Mouse (Mus musculus): Measurements from ENCODE around the gene Pisd. TPM values are rescaled to one million over a fixed set of nuclear protein-coding genes. Genes with fewer than 3 reads are reported as not detected.
"Not testable (repeated sequence)": the region's sequence is repeated elsewhere in the genome, so short reads cannot be mapped to it uniquely, and the experiment has no call there.

The Pisd gene
- polyA plus RNA-seq (2012; rRNA removed): 26.4 and 28.7 TPM in 2 replicates

DNA sequence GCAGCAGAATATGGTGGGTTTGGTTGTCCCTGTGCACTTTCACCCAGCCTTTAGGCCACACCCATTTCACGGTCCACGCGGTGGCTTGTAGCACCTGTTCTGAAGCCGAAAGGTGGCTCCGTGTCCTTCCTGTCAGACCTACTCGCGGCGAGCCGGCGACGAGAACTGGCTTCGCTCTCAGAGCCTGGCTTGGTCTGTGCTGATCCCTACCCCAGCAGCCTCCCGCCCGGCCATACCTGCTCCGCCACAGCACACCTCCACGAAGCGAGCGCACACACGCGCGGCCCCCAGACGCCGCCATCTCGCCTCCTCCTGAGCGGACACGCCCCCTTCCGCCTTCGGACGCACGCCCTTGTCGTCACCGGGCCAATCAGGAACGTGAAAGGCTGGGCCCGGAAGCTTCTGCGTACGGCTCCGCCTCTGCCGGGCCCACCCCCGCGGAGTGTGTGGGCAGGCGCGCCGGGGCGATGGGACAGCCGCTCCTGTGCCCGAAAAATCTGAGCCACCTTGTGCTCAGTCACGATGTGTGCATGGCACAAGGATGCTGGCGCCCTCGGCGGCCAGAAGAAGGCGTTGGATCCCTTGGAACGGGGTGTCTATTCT lies at the start of gene Pisd:
Gene Pisd (minus strand): TSS at position 334 of the 603 bp plus-strand sequence.
- Histone ChIP-seq H3K27me3 (ENCODE audit: control insufficient read depth, insufficient read depth, low read length) (no peaks in the 10 kb centered on the region), H3K36me3 (ENCODE audit: control insufficient read depth, insufficient read depth, low read length) (no peaks in the 10 kb centered on the region), H3K27ac (ENCODE audit: control insufficient read depth, insufficient read depth, low read depth, low read length) (peak within 1 kb of the TSS; percentile 76), H3K4me3 (ENCODE audit: control insufficient read depth, low read depth, low read length) (peak within 1 kb of the TSS; percentile 92), H3K4me1 (ENCODE audit: control insufficient read depth, insufficient read depth, low read length) (peaks cover 2% of the 10 kb centered on the region; the same call in 1 of the 2 replicates)
- TF ChIP-seq POLR2A (IDR thresholded peaks at IDR 0.05; ENCODE audit: control insufficient read depth, low read depth, low read length) (peak; percentile 89), CTCF (IDR thresholded peaks at IDR 0.05; ENCODE audit: control insufficient read depth, insufficient read depth, insufficient replicate concordance, low read depth, low read length) (peak; percentile 12; the same call in 1 of the 2 replicates)

DNA sequence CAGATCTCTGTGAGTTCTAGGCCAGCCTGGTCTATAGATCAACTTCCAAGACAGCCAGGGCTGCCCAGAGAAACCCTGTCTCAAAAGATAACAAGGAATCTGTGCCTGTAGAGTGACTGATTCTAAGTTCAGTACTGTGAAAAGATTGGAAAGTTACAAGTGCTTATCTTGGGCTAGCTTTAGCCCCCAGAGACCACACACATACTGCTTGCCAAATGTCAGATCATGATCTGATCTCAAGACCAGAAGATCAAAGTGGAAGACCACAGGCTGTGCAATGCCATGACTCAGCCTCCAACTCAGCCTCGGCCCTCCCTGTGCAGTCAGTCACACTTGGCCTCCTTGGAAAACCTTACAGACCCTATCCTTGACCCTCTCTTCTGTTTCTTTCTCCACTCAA lies 49.1 kb upstream of the Pisd start:
- Histone ChIP-seq H3K36me3 (ENCODE audit: control insufficient read depth, insufficient read depth, low read length) (peaks cover 2% of the 10 kb centered on the region), H3K27ac (ENCODE audit: control insufficient read depth, insufficient read depth, low read depth, low read length) (no peak overlapping the region), H3K4me1 (ENCODE audit: control insufficient read depth, insufficient read depth, low read length) (no peaks in the 10 kb centered on the region), H3K4me3 (ENCODE audit: control insufficient read depth, low read depth, low read length) (no peak overlapping the region), H3K27me3 (ENCODE audit: control insufficient read depth, insufficient read depth, low read length) (no peaks in the 10 kb centered on the region)
- TF ChIP-seq POLR2A (IDR thresholded peaks at IDR 0.05; ENCODE audit: control insufficient read depth, low read depth, low read length): no peak

DNA sequence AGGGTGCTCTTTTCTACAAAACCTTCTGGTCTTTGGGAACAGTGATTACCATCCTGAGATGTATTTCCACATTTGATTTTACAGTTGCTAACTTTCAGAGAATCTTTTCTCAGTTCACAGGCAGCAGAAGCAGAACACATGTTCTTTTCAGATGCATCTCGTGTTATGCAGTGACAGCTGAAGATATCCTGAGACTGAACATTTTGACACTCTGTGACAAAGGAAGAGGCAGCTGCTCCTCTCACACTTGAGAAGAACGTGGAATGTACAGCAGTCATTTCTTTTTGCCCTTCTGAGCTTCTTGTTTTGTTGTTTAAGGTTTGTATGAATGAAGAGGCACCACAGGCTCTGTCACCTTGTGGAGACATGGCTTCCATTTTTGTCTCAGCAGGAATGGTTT lies 44.6 kb upstream of the Pisd start:
- TF ChIP-seq CTCF (IDR thresholded peaks at IDR 0.05; ENCODE audit: control insufficient read depth, insufficient read depth, insufficient replicate concordance, low read depth, low read length): no peak
- no peak for TF ChIP-seq POLR2A (IDR thresholded peaks at IDR 0.05; ENCODE audit: control insufficient read depth, low read depth, low read length)
- Histone ChIP-seq H3K27me3 (ENCODE audit: control insufficient read depth, insufficient read depth, low read length) (no peaks in the 10 kb centered on the region), H3K36me3 (ENCODE audit: control insufficient read depth, insufficient read depth, low read length) (no peaks in the 10 kb centered on the region; the same call in 1 of the 2 replicates), H3K4me3 (ENCODE audit: control insufficient read depth, low read depth, low read length) (no peak overlapping the region), H3K27ac (ENCODE audit: control insufficient read depth, insufficient read depth, low read depth, low read length) (no peak overlapping the region), H3K4me1 (ENCODE audit: control insufficient read depth, insufficient read depth, low read length) (no peaks in the 10 kb centered on the region)

DNA sequence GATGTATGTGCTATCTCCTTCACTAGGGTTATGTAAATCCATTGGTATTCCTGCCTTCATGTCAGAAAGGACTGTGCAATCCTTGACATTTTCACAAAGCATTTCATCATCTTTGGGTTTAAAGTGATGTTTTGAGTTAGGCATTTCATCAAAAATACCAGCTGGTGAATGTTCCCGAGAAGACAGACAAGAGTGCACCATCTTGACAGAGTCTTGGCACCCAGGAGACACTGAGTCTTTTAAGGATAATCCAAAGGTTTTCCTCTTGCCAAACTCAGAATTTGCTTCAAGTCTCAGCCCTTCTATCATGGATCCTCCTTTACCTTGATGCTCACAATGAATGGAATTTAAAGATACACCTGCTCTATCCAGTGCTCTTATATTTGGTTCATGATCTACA lies 43.3 kb upstream of the Pisd start:
- not testable (repeated sequence) for H3K4me1 ChIP-seq (ENCODE audit: control insufficient read depth, insufficient read depth, low read length); H3K4me3 ChIP-seq (ENCODE audit: control insufficient read depth, low read depth, low read length); H3K36me3 ChIP-seq (ENCODE audit: control insufficient read depth, insufficient read depth, low read length); H3K27ac ChIP-seq (ENCODE audit: control insufficient read depth, insufficient read depth, low read depth, low read length); H3K27me3 ChIP-seq (ENCODE audit: control insufficient read depth, insufficient read depth, low read length)

DNA sequence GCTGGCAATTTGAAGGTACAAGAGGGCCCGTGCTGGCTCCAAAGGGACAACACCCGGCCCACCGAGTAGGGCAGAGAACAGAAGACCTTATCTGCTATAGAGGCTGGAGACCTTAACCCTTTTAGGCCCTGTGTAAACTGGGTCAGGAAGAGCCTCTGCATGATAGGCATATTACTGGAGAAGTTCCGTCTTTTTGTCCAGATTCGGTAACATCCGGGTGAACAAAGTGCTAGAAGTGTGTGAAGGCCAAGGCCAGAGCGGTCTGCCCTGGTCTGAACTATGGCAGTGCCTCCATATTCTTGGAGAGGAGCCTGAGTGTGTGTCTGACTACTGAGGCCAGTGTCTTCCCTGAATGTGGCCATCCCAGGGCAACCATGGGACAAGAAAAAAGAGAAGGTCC lies 41.6 kb upstream of the Pisd start, which contains the start of gene Gm20671:
Gene Gm20671 (minus strand): TSS at position 101 of the 400 bp plus-strand sequence.
- Histone ChIP-seq H3K4me3 (ENCODE audit: control insufficient read depth, low read depth, low read length) (no peak within 1 kb of the TSS), H3K27me3 (ENCODE audit: control insufficient read depth, insufficient read depth, low read length) (no peaks in the 10 kb centered on the region)
- TF ChIP-seq POLR2A (IDR thresholded peaks at IDR 0.05; ENCODE audit: control insufficient read depth, low read depth, low read length) (no peak), CTCF (IDR thresholded peaks at IDR 0.05; ENCODE audit: control insufficient read depth, insufficient read depth, insufficient replicate concordance, low read depth, low read length) (no peak)

DNA sequence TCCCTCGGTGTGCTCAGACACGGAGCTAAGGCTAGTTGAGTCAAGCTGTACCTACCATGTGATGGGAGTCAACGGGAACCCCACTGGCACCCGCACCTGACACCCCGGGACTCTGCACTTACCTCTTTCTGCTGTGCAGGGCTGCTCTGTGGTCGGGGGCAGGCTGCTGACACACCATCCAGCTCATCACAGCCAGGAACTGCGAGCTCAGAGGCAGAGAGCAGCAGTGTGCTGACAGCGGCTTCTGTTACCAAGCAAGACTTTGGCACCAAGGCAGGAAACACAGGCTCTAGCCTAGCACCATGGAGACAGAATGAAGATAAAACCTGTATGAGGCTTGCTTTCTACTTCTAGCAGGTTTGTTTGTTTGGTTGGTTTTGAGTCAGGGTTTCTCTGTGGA lies 35.0 kb upstream of the Pisd start:
- Histone ChIP-seq H3K27ac (ENCODE audit: control insufficient read depth, insufficient read depth, low read depth, low read length) (no peak overlapping the region), H3K4me1 (ENCODE audit: control insufficient read depth, insufficient read depth, low read length) (no peaks in the 10 kb centered on the region), H3K27me3 (ENCODE audit: control insufficient read depth, insufficient read depth, low read length) (no peaks in the 10 kb centered on the region), H3K4me3 (ENCODE audit: control insufficient read depth, low read depth, low read length) (no peak overlapping the region), H3K36me3 (ENCODE audit: control insufficient read depth, insufficient read depth, low read length) (no peaks in the 10 kb centered on the region; the same call in 1 of the 2 replicates)
- TF ChIP-seq POLR2A (IDR thresholded peaks at IDR 0.05; ENCODE audit: control insufficient read depth, low read depth, low read length): no peak
- TF ChIP-seq CTCF (IDR thresholded peaks at IDR 0.05; ENCODE audit: control insufficient read depth, insufficient read depth, insufficient replicate concordance, low read depth, low read length): no peak

More for the DNA sequence above, 41.6 kb upstream of the Pisd start, which contains the start of gene Gm20671:
- no peak within 1 kb of the TSS for H3K27ac ChIP-seq (ENCODE audit: control insufficient read depth, insufficient read depth, low read depth, low read length)
- no peaks in the 10 kb centered on the region for H3K4me1 ChIP-seq (ENCODE audit: control insufficient read depth, insufficient read depth, low read length)
- no peaks in the 10 kb centered on the region for H3K36me3 ChIP-seq (ENCODE audit: control insufficient read depth, insufficient read depth, low read length)

DNA sequence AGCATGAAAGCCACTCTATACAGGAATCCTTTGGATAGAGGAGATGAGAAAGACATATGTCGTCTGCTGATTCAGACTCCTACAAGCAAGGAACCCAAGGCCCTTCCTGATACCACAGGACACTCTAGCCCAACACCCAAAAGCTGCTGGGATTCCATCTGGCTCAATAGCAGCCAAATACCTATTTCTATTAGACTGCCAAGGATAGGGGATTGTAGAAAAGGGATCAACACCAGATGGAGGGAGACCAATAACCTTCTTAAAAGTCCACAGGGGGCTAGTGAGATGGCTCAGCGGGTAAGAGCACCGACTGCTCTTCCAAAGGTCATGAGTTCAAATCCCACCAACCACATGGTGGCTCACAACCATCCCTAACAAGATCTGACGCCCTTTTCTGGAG lies 29.9 kb upstream of the Pisd start:
- Histone ChIP-seq H3K27me3 (ENCODE audit: control insufficient read depth, insufficient read depth, low read length) (no peaks in the 10 kb centered on the region), H3K4me3 (ENCODE audit: control insufficient read depth, low read depth, low read length) (no peak overlapping the region), H3K36me3 (ENCODE audit: control insufficient read depth, insufficient read depth, low read length) (no peaks in the 10 kb centered on the region; the same call in 1 of the 2 replicates), H3K4me1 (ENCODE audit: control insufficient read depth, insufficient read depth, low read length) (no peaks in the 10 kb centered on the region), H3K27ac (ENCODE audit: control insufficient read depth, insufficient read depth, low read depth, low read length) (no peak overlapping the region)
- TF ChIP-seq POLR2A (IDR thresholded peaks at IDR 0.05; ENCODE audit: control insufficient read depth, low read depth, low read length): no peak
- TF ChIP-seq CTCF (IDR thresholded peaks at IDR 0.05; ENCODE audit: control insufficient read depth, insufficient read depth, insufficient replicate concordance, low read depth, low read length): no peak

DNA sequence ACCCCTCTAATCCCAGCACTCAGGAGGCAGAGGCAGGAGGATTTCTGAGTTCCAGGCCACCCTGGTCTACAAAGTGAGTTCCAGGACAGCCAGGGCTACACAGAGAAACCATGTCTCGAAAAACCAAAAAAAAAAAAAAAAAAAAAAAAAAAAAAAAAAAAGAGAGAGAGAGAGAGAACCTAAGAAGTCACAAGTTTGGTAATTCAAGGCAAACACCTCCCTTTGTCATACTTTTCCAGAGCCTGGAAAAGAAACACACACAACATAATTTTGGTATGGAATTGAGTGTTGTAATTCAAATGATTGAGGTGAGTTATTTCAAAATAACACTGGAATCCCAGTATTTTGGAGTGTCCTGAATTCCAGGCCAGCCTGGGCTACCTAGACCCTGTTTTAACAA lies 1.0 kb upstream of the Pisd start:
- H3K4me3 ChIP-seq (ENCODE audit: control insufficient read depth, low read depth, low read length); H3K27ac ChIP-seq (ENCODE audit: control insufficient read depth, insufficient read depth, low read depth, low read length); H3K4me1 ChIP-seq (ENCODE audit: control insufficient read depth, insufficient read depth, low read length): not testable (repeated sequence)

More for the DNA sequence above, 1.0 kb upstream of the Pisd start:
- not testable (repeated sequence) for H3K36me3 ChIP-seq (ENCODE audit: control insufficient read depth, insufficient read depth, low read length); H3K27me3 ChIP-seq (ENCODE audit: control insufficient read depth, insufficient read depth, low read length)
